In the genomic region with DNA sequence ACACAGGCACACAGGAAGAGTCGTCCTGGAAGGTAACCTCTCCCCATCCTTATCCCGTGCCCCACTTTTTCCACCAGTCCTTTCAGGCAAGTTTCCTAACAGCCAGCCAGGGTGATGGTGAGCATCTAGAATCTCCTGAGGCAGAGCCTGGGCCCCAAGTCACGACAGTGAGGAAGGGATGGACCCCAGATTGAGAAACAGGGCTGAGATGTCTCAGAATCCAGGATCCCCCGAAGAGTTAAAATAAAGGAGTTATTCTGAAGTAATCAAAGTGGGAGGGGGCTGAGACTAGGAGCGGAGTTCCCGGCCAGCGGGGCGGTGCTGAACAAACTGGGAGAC, we compare ENCODE assay signal across 8 mouse cellular contexts. TPM values are rescaled to one million over a fixed set of nuclear protein-coding genes. Genes with fewer than 3 reads are reported as not detected.
A peak's percentile ranks its signal among the peaks of the same experiment; 100 is the strongest.
DNase-seq lines count a peak whose midpoint lies in the region; ATAC-seq and TF ChIP-seq lines count a peak whose summit lies in the region.

No protein-coding gene starts in this region.

- TF ChIP-seq RAD21 in MEL (IDR thresholded peaks at IDR 0.05; ENCODE audit: low read depth, low read length): no peak

- DNase-seq in heart, adult 8-10 months (ENCODE audit: low spot score): no peak
- DNase-seq in MEL (ENCODE audit: low read depth, low spot score): no peak
- no peak for DNase-seq in midbrain, embryonic 10.5 days (ENCODE audit: low spot score)
- no peak for DNase-seq in embryo, embryonic 10.5 days (ENCODE audit: low spot score)
- DNase-seq in spleen, postnatal 10 days (ENCODE audit: low spot score in 2 of 2): no peak
- no peak for DNase-seq in frontal cortex, postnatal 10 days (ENCODE audit: low spot score in 2 of 2)

- 1% methylated on average over 8 of the region's 8 CpGs for WGBS in heart, embryonic 15.5 days
- WGBS in hindbrain, embryonic 12.5 days: 1% methylated on average over 8 of the region's 8 CpGs
- WGBS in midbrain, embryonic 10.5 days: under 1% methylated on average over 8 of the region's 8 CpGs

- H3K27me3 ChIP-seq in heart, embryonic 15.5 days: no peaks in the 10 kb centered on the region
- H3K27me3 ChIP-seq in MEL (ENCODE audit: control insufficient read depth in 1 of 2, insufficient read depth in 2 of 2, low read length in 2 of 2): no peaks in the 10 kb centered on the region
- no peaks in the 10 kb centered on the region for H3K27me3 ChIP-seq in hindbrain, embryonic 12.5 days
- no peaks in the 10 kb centered on the region for H3K27me3 ChIP-seq in midbrain, embryonic 10.5 days (ENCODE audit: low read depth, poor library complexity, severe bottlenecking)

- H3K9me3 ChIP-seq in heart, embryonic 15.5 days (replicated peaks): no peaks in the 10 kb centered on the region
- no peaks in the 10 kb centered on the region for H3K9me3 ChIP-seq in MEL (replicated peaks; ENCODE audit: insufficient read depth, low read length)
- no peaks in the 10 kb centered on the region for H3K9me3 ChIP-seq in hindbrain, embryonic 12.5 days (replicated peaks)
- H3K9me3 ChIP-seq in midbrain, embryonic 10.5 days (replicated peaks): no peaks in the 10 kb centered on the region

- TF ChIP-seq POLR2A in MEL (IDR thresholded peaks at IDR 0.05; ENCODE audit: control insufficient read depth in 1 of 2, insufficient read depth in 1 of 2, low read depth in 1 of 2, low read length in 2 of 2, poor library complexity in 1 of 2): no peak

- TF ChIP-seq CTCF in MEL (IDR thresholded peaks at IDR 0.05 in 2 of 3, conservative IDR thresholded peaks at IDR 0.05 in 1 of 3; ENCODE audit: control insufficient read depth in 1 of 3, insufficient read depth in 1 of 3, low read depth in 2 of 3, low read length in 3 of 3, poor library complexity in 1 of 3, severe bottlenecking in 1 of 3): no peak

- peak overlapping the region; percentile 79 for H3K27ac ChIP-seq in heart, embryonic 15.5 days
- peak overlapping the region; percentile 47 for H3K27ac ChIP-seq in MEL (ENCODE audit: control insufficient read depth, low read depth, low read length)
- peak overlapping the region; percentile 95 for H3K27ac ChIP-seq in hindbrain, embryonic 12.5 days
- peak overlapping the region; percentile 96 for H3K27ac ChIP-seq in midbrain, embryonic 10.5 days (replicated peaks)

- H3K79me2 ChIP-seq in MEL (ENCODE audit: control insufficient read depth, insufficient read depth, low read length, poor library complexity): peaks cover 30% of the 10 kb centered on the region

- peak overlapping the region; percentile 91 for H3K4me3 ChIP-seq in heart, embryonic 15.5 days
- H3K4me3 ChIP-seq in MEL (ENCODE audit: control insufficient read depth in 1 of 2, insufficient read depth in 1 of 2, low read depth in 2 of 2, low read length in 2 of 2): peak overlapping the region; percentile 69 to 74
- peak overlapping the region; percentile 81 for H3K4me3 ChIP-seq in hindbrain, embryonic 12.5 days
- H3K4me3 ChIP-seq in midbrain, embryonic 10.5 days: peak overlapping the region; percentile 82

- ATAC-seq in heart, embryonic 15.5 days (replicated peaks; ENCODE audit: insufficient number of reproducible peaks, insufficient read depth, low FRiP score, low read depth): no peak
- ATAC-seq in hindbrain, embryonic 12.5 days (ENCODE audit: low FRiP score): no peak

- H3K4me1 ChIP-seq in heart, embryonic 15.5 days (replicated peaks): peaks cover 19% of the 10 kb centered on the region
- H3K4me1 ChIP-seq in MEL (ENCODE audit: control insufficient read depth in 1 of 2, insufficient read depth in 2 of 2, low read length in 2 of 2): peaks cover 17 to 22% of the 10 kb centered on the region in 2 experiments
- peaks cover 16% of the 10 kb centered on the region for H3K4me1 ChIP-seq in hindbrain, embryonic 12.5 days
- peaks cover 16% of the 10 kb centered on the region for H3K4me1 ChIP-seq in midbrain, embryonic 10.5 days

- TF ChIP-seq EP300 in MEL (IDR thresholded peaks at IDR 0.05; ENCODE audit: low read depth in 1 of 2, low read length in 2 of 2): no peak

- peak overlapping the region; percentile 54; the same call in 1 of the 2 replicates for H3K9ac ChIP-seq in heart, embryonic 15.5 days
- H3K9ac ChIP-seq in MEL (ENCODE audit: control insufficient read depth, low read depth, low read length, poor library complexity, severe bottlenecking): peak overlapping the region; percentile 72
- peak overlapping the region; percentile 37 for H3K9ac ChIP-seq in hindbrain, embryonic 12.5 days

- H3K4me2 ChIP-seq in heart, embryonic 15.5 days: peak overlapping the region; percentile 72
- peak overlapping the region; percentile 64 for H3K4me2 ChIP-seq in hindbrain, embryonic 12.5 days (replicated peaks)

- H3K36me3 ChIP-seq in heart, embryonic 15.5 days: no peaks in the 10 kb centered on the region
- peaks cover 0 to 31% of the 10 kb centered on the region in 2 experiments; a peak in 3 of 4 replicates for H3K36me3 ChIP-seq in MEL (ENCODE audit: control insufficient read depth in 1 of 2, insufficient read depth in 2 of 2, low read length in 2 of 2)
- no peaks in the 10 kb centered on the region for H3K36me3 ChIP-seq in hindbrain, embryonic 12.5 days
- no peaks in the 10 kb centered on the region for H3K36me3 ChIP-seq in midbrain, embryonic 10.5 days

TF ChIP-seq in MEL, 35 proteins besides CTCF, POLR2A, EP300 and RAD21:
- TF ChIP-seq SIN3A (IDR thresholded peaks at IDR 0.05; ENCODE audit: low read length) (peak; percentile 62), NELFE (IDR thresholded peaks at IDR 0.05; ENCODE audit: low read depth, low read length) (no peak)

RNA-seq across cellular contexts. Expression of gene Leprot, which starts 0.7 kb away (rescaled TPM):
- polyA plus RNA-seq in heart, embryonic 15.5 days (2015; fragmentation: Nextera tagmentation; extraction: Ambion mirVana): 72.6 and 81.7 TPM in 2 replicates
- 10 to 100 TPM; 24.6 to 30.6 (median 25.8) TPM for total RNA-seq in heart, adult 8-10 months (2022)
- total RNA-seq in MEL (2012; rRNA removed): 39.6 and 51.7 TPM in 2 replicates
- 10 to 100 TPM in 1 of 2 experiments, not detected in 1; 51.5 TPM for polyA plus RNA-seq in MEL (2012; ENCODE audit: insufficient read depth in 1 of 2, insufficient read length in 2 of 2, low read depth in 1 of 2, low replicate concordance in 2 of 2, missing spikeins in 1 of 2)
- polyA plus RNA-seq in hindbrain, embryonic 12.5 days (2016; fragmentation: Nextera tagmentation; extraction: Ambion mirVana): 80.5 and 81.8 TPM in 2 replicates
- 65.6 and 73.6 TPM in 2 replicates for polyA plus RNA-seq in midbrain, embryonic 10.5 days (2016; fragmentation: Nextera tagmentation; extraction: Ambion mirVana)
